Mouse (Mus musculus): ENCODE data around the gene Best1.

Gene Best1

GRCm38 (mm10) chr19:10001206-10001969 lies at the start of gene Best1, which contains the start of gene Rab3il1:
Gene Best1 (minus strand): TSS chr19:10001633.
Gene Rab3il1 (plus strand): TSS chr19:10001669.
- DNase-seq (ENCODE audit: low spot score) = no peak

- DNase-seq (ENCODE audit: low spot score) = no peak
These were observed 49.0 kb upstream of the Best1 start for GRCm38 (mm10) chr19:10050438-10050837.

GRCm38 (mm10) chr19:10049533-10049932 lies 48.1 kb upstream of the Best1 start:
- no peak for DNase-seq (ENCODE audit: low spot score)

- DNase-seq (ENCODE audit: low spot score) = no peak
These were observed 45.5 kb upstream of the Best1 start for GRCm38 (mm10) chr19:10046983-10047382.

GRCm38 (mm10) chr19:10046346-10046745 lies 44.9 kb upstream of the Best1 start:
- DNase-seq (ENCODE audit: low spot score) = no peak

GRCm38 (mm10) chr19:10045707-10046106 lies 44.3 kb upstream of the Best1 start:
- no peak for DNase-seq (ENCODE audit: low spot score)

GRCm38 (mm10) chr19:10043643-10044042 lies 42.2 kb upstream of the Best1 start:
- peak; percentile 78 for DNase-seq (ENCODE audit: low spot score)

- DNase-seq (ENCODE audit: low spot score) = no peak
These were observed 41.4 kb upstream of the Best1 start for GRCm38 (mm10) chr19:10042816-10043215.

- no peak for DNase-seq (ENCODE audit: low spot score)
These were observed 40.8 kb upstream of the Best1 start for GRCm38 (mm10) chr19:10042232-10042631.

GRCm38 (mm10) chr19:10041388-10042148 lies 40.1 kb upstream of the Best1 start, which contains the start of gene Fads3:
Gene Fads3 (plus strand): TSS chr19:10041569.
- peak; percentile 92 for DNase-seq (ENCODE audit: low spot score)

GRCm38 (mm10) chr19:10040866-10041387 lies 39.5 kb upstream of the Best1 start:
- no peak for DNase-seq (ENCODE audit: low spot score)

GRCm38 (mm10) chr19:10039615-10040014 lies 38.2 kb upstream of the Best1 start:
- DNase-seq (ENCODE audit: low spot score) = peak; percentile 59

GRCm38 (mm10) chr19:10038910-10039309 lies 37.5 kb upstream of the Best1 start:
- peak; percentile 78 for DNase-seq (ENCODE audit: low spot score)

GRCm38 (mm10) chr19:10038364-10038763 lies 36.9 kb upstream of the Best1 start:
- no peak for DNase-seq (ENCODE audit: low spot score)

- no peak for DNase-seq (ENCODE audit: low spot score)
These were observed 36.1 kb upstream of the Best1 start for GRCm38 (mm10) chr19:10037534-10037933.

- DNase-seq (ENCODE audit: low spot score) = peak; percentile 87
These were observed 33.5 kb upstream of the Best1 start for GRCm38 (mm10) chr19:10034785-10035447.

GRCm38 (mm10) chr19:10034356-10034755 lies 32.9 kb upstream of the Best1 start:
- no peak for DNase-seq (ENCODE audit: low spot score)

- peak; percentile 71 for DNase-seq (ENCODE audit: low spot score)
These were observed 32.0 kb upstream of the Best1 start for GRCm38 (mm10) chr19:10033211-10033973.

- no peak for DNase-seq (ENCODE audit: low spot score)
These were observed 28.3 kb upstream of the Best1 start for GRCm38 (mm10) chr19:10029746-10030145.

- no peak for DNase-seq (ENCODE audit: low spot score)
These were observed 23.9 kb upstream of the Best1 start for GRCm38 (mm10) chr19:10025169-10025875.

- DNase-seq (ENCODE audit: low spot score) = no peak
These were observed 21.9 kb upstream of the Best1 start for GRCm38 (mm10) chr19:10023304-10023758.

Measured in lung, postnatal 25 days (tissue).